Mouse (Mus musculus): Measurements from ENCODE around the gene Tpgs1.

GRCm38 (mm10) chr10:79658829-79659228 lies 10.3 kb upstream of the Tpgs1 start:
- TF ChIP-seq CTCF (IDR thresholded peaks at IDR 0.05; ENCODE audit: extremely low read depth, insufficient read length, insufficient replicate concordance, low read depth, low read length): no peak
- no peak for TF ChIP-seq POLR2A (IDR thresholded peaks at IDR 0.05; ENCODE audit: low read depth, low read length)

All from small intestine, adult 2 months (tissue).